Mouse (Mus musculus): ENCODE results near the gene Zswim3. TPM values are rescaled to one million over a fixed set of nuclear protein-coding genes. Genes with fewer than 3 reads are reported as not detected.

The Zswim3 gene
- polyA plus RNA-seq, 1 experiment from 2014 or later, result 4.3 TPM

- 45% methylated on average over 16 of the region's 16 CpGs for WGBS (ENCODE audit: insufficient replicate concordance)
- H3K9ac ChIP-seq, result no peak overlapping the region
- H3K9me3 ChIP-seq (replicated peaks), result peaks cover 3% of the 10 kb centered on the region; the same call in 1 of the 2 replicates
- H3K4me3 ChIP-seq (replicated peaks), result no peak overlapping the region
- peak overlapping the region; percentile 55 for H3K27ac ChIP-seq
- ATAC-seq (ENCODE audit: low read depth) (peak; percentile 27; the same call in 1 of the 2 replicates), DNase-seq (no peak)
- no peaks in the 10 kb centered on the region for H3K27me3 ChIP-seq
- no peaks in the 10 kb centered on the region for H3K36me3 ChIP-seq
- H3K4me2 ChIP-seq, result no peak overlapping the region
- H3K4me1 ChIP-seq (replicated peaks), result peaks cover 17% of the 10 kb centered on the region
Observed at GRCm38 (mm10) chr2:164866741-164867551, 62.0 kb downstream of the Zswim3 start.

- Histone ChIP-seq H3K4me3 (replicated peaks) (no peak overlapping the region), H3K9me3 (replicated peaks) (peaks cover 3% of the 10 kb centered on the region; the same call in 1 of the 2 replicates), H3K9ac (no peak overlapping the region), H3K4me2 (no peak overlapping the region), H3K36me3 (no peaks in the 10 kb centered on the region), H3K4me1 (replicated peaks) (peaks cover 16% of the 10 kb centered on the region), H3K27ac (peak overlapping the region; percentile 55), H3K27me3 (no peaks in the 10 kb centered on the region)
- DNase-seq (no peak), ATAC-seq (ENCODE audit: low read depth) (no peak)
- 85% methylated on average over 7 of the region's 7 CpGs for WGBS (ENCODE audit: insufficient replicate concordance)
Observed at GRCm38 (mm10) chr2:164867566-164867965, 62.7 kb downstream of the Zswim3 start.

GRCm38 (mm10) chr2:164868491-164868890, 63.6 kb downstream of the Zswim3 start:
- H3K9me3 ChIP-seq (replicated peaks), result peaks cover 3% of the 10 kb centered on the region; the same call in 1 of the 2 replicates
- H3K27ac ChIP-seq, result no peak overlapping the region
- H3K27me3 ChIP-seq, result no peaks in the 10 kb centered on the region
- H3K9ac ChIP-seq, result no peak overlapping the region
- WGBS (ENCODE audit: insufficient replicate concordance), result 33% methylated on average over 7 of the region's 7 CpGs
- no peak overlapping the region for H3K4me3 ChIP-seq (replicated peaks)
- no peak overlapping the region for H3K4me2 ChIP-seq
- H3K36me3 ChIP-seq, result no peaks in the 10 kb centered on the region
- ATAC-seq (ENCODE audit: low read depth), result no peak
- H3K4me1 ChIP-seq (replicated peaks), result peaks cover 16% of the 10 kb centered on the region
- no peak for DNase-seq

Other genes starting within 250 kb of the Zswim3 start
- gene Wfdc2, start 242.7 kb upstream of the Zswim3 start, polyA plus RNA-seq (2015; fragmentation: Nextera tagmentation; extraction: Ambion mirVana), result 1.2 and 1.9 TPM in 2 replicates
- not detected in 2 replicates for gene Spint3, start 231.6 kb upstream of the Zswim3 start, polyA plus RNA-seq (2015; fragmentation: Nextera tagmentation; extraction: Ambion mirVana)
- gene Wfdc6a, start 219.7 kb upstream of the Zswim3 start, polyA plus RNA-seq (2015; fragmentation: Nextera tagmentation; extraction: Ambion mirVana), result 0.13 and 0.19 TPM in 2 replicates
- gene Eppin, start 211.5 kb upstream of the Zswim3 start, polyA plus RNA-seq (2015; fragmentation: Nextera tagmentation; extraction: Ambion mirVana), result not detected in 2 replicates
- not detected in 2 replicates for gene Wfdc6b, start 191.6 kb upstream of the Zswim3 start, polyA plus RNA-seq (2015; fragmentation: Nextera tagmentation; extraction: Ambion mirVana)
- gene Wfdc8, start 191.5 kb upstream of the Zswim3 start, polyA plus RNA-seq (2015; fragmentation: Nextera tagmentation; extraction: Ambion mirVana), result not detected in 2 replicates
- not detected in 2 replicates for gene Wfdc16, start 166.3 kb upstream of the Zswim3 start, polyA plus RNA-seq (2015; fragmentation: Nextera tagmentation; extraction: Ambion mirVana)
- not detected in 2 replicates for gene Wfdc10, start 149.1 kb upstream of the Zswim3 start, polyA plus RNA-seq (2015; fragmentation: Nextera tagmentation; extraction: Ambion mirVana)
- not detected in 2 replicates for gene Wfdc9, start 148.5 kb upstream of the Zswim3 start, polyA plus RNA-seq (2015; fragmentation: Nextera tagmentation; extraction: Ambion mirVana)
- not detected in 2 replicates for gene Wfdc11, start 131.0 kb upstream of the Zswim3 start, polyA plus RNA-seq (2015; fragmentation: Nextera tagmentation; extraction: Ambion mirVana)
- not detected in 2 replicates for gene Wfdc13, start 120.0 kb upstream of the Zswim3 start, polyA plus RNA-seq (2015; fragmentation: Nextera tagmentation; extraction: Ambion mirVana)
- not detected in 2 replicates for gene Spint4, start 106.6 kb upstream of the Zswim3 start, polyA plus RNA-seq (2015; fragmentation: Nextera tagmentation; extraction: Ambion mirVana)
- gene Spint5, start 89.8 kb upstream of the Zswim3 start, polyA plus RNA-seq (2015; fragmentation: Nextera tagmentation; extraction: Ambion mirVana), result not detected in 2 replicates
- gene Wfdc3, start 59.2 kb upstream of the Zswim3 start, polyA plus RNA-seq (2015; fragmentation: Nextera tagmentation; extraction: Ambion mirVana), result 0.93 and 1.0 TPM in 2 replicates
- 47.3 and 49.8 TPM in 2 replicates for gene Dnttip1, start 59.1 kb upstream of the Zswim3 start, polyA plus RNA-seq (2015; fragmentation: Nextera tagmentation; extraction: Ambion mirVana)
- 762 and 764 TPM in 2 replicates for gene Ube2c, start 35.2 kb upstream of the Zswim3 start, polyA plus RNA-seq (2015; fragmentation: Nextera tagmentation; extraction: Ambion mirVana)
- gene Tnnc2, start 25.1 kb upstream of the Zswim3 start, polyA plus RNA-seq (2015; fragmentation: Nextera tagmentation; extraction: Ambion mirVana), result 5.1 and 8.4 TPM in 2 replicates
- gene Snx21, start 19.3 kb upstream of the Zswim3 start, polyA plus RNA-seq (2015; fragmentation: Nextera tagmentation; extraction: Ambion mirVana), result 4.1 TPM in 2 replicates
- 18.8 and 20.3 TPM in 2 replicates for gene Acot8, start 216 bp upstream of the Zswim3 start, polyA plus RNA-seq (2015; fragmentation: Nextera tagmentation; extraction: Ambion mirVana)
- 6.2 and 6.9 TPM in 2 replicates for gene Zswim1, start 17.6 kb downstream of the Zswim3 start, polyA plus RNA-seq (2015; fragmentation: Nextera tagmentation; extraction: Ambion mirVana)
- gene Spata25, start 23.4 kb downstream of the Zswim3 start, polyA plus RNA-seq (2015; fragmentation: Nextera tagmentation; extraction: Ambion mirVana), result not detected in 2 replicates
- gene Ctsa, start 27.8 kb downstream of the Zswim3 start, polyA plus RNA-seq (2015; fragmentation: Nextera tagmentation; extraction: Ambion mirVana), result 65.4 and 69.2 TPM in 2 replicates
- gene Neurl2, start 28.4 kb downstream of the Zswim3 start, polyA plus RNA-seq (2015; fragmentation: Nextera tagmentation; extraction: Ambion mirVana), result 2.4 and 2.5 TPM in 2 replicates
- gene Pltp, start 52.6 kb downstream of the Zswim3 start, polyA plus RNA-seq (2015; fragmentation: Nextera tagmentation; extraction: Ambion mirVana), result 7.7 and 8.3 TPM in 2 replicates
- gene Pcif1, start 74.2 kb downstream of the Zswim3 start, polyA plus RNA-seq (2015; fragmentation: Nextera tagmentation; extraction: Ambion mirVana), result 45.5 and 48.3 TPM in 2 replicates
- 5.4 and 6.1 TPM in 2 replicates for gene Zfp335, start 106.7 kb downstream of the Zswim3 start, polyA plus RNA-seq (2015; fragmentation: Nextera tagmentation; extraction: Ambion mirVana)
- 1.1 and 1.2 TPM in 2 replicates for gene Mmp9, start 135.7 kb downstream of the Zswim3 start, polyA plus RNA-seq (2015; fragmentation: Nextera tagmentation; extraction: Ambion mirVana)
- 0.17 and 0.18 TPM in 2 replicates for gene Slc12a5, start 155.7 kb downstream of the Zswim3 start, polyA plus RNA-seq (2015; fragmentation: Nextera tagmentation; extraction: Ambion mirVana)
- 18.3 and 22.2 TPM in 2 replicates for gene Ncoa5, start 229.8 kb downstream of the Zswim3 start, polyA plus RNA-seq (2015; fragmentation: Nextera tagmentation; extraction: Ambion mirVana)